Mouse (Mus musculus) cortical plate, adult 2 months (tissue): ENCODE measurements around the gene Zbtb49. TPM values are rescaled to one million over a fixed set of nuclear protein-coding genes. Genes with fewer than 3 reads are reported as not detected.
A peak's percentile ranks its signal among the peaks of the same experiment; 100 is the strongest.

Experiments
- H3K27ac ChIP-seq: fragments of 200-500 bp; 2 replicates; pipeline ENCODE4 v1.5.1; 2012; ENCODE audit warnings: low read length, control low read depth, inconsistent platforms; ENCODE audit not compliant: insufficient read depth
- H3K4me1 ChIP-seq: fragments of 200-500 bp; 2 replicates; pipeline ENCODE4 v1.6.1; 2011; ENCODE audit warnings: low read length; ENCODE audit not compliant: control insufficient read depth, insufficient read depth
- H3K4me3 ChIP-seq: fragments of 200-500 bp; 2 replicates; pipeline ENCODE4 v1.5.1; 2011; ENCODE audit warnings: mild to moderate bottlenecking, low read length, control low read depth; ENCODE audit not compliant: insufficient read depth
- CTCF ChIP-seq: fragments of 200-500 bp; IDR thresholded peaks from 2 replicates; pipeline ENCODE4 v1.5.1; 2011; ENCODE audit warnings: mild to moderate bottlenecking, control low read depth, low read length; ENCODE audit not compliant: insufficient read depth; ENCODE audit errors: extremely low read depth
- POLR2A ChIP-seq: fragments of 200-500 bp; IDR thresholded peaks from 2 replicates; pipeline ENCODE4 v1.6.1; 2011; ENCODE audit warnings: mild to moderate bottlenecking, low read length, control low read depth; ENCODE audit not compliant: insufficient read depth; ENCODE audit errors: extremely low read depth
- polyA plus RNA-seq: library from polyadenylated mRNA; depleted of rRNA; stranded (reverse); fragments of >200 nt; gene quantifications from 2 replicates; pipeline ENCODE4 v1.2.3, GENCODE M21; 2012

Gene Zbtb49
- polyA plus RNA-seq, 1 experiment: 20.6 TPM

DNA sequence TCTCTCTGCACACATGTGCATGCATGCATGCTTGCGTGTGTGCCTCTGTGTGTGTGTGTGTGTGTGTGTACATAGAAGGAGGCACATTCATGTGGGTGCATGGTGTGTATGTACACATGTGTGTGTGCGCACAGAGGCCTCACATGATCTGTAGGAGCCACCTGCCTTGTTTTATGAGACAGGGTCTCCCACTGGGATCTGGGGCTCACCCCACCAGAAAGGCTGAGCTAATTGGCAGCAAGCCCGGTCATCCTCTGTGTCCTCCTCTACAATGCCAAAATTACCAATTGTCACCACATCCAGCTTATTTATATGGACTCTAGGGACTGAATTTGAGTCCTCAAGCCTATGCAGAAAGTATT, 21.2 kb upstream of the Zbtb49 start:
- Histone ChIP-seq H3K4me1 (no peaks in the 10 kb centered on the region), H3K27ac (no peak overlapping the region), H3K4me3 (no peak overlapping the region)
- TF ChIP-seq POLR2A (no peak), CTCF (no peak)

DNA sequence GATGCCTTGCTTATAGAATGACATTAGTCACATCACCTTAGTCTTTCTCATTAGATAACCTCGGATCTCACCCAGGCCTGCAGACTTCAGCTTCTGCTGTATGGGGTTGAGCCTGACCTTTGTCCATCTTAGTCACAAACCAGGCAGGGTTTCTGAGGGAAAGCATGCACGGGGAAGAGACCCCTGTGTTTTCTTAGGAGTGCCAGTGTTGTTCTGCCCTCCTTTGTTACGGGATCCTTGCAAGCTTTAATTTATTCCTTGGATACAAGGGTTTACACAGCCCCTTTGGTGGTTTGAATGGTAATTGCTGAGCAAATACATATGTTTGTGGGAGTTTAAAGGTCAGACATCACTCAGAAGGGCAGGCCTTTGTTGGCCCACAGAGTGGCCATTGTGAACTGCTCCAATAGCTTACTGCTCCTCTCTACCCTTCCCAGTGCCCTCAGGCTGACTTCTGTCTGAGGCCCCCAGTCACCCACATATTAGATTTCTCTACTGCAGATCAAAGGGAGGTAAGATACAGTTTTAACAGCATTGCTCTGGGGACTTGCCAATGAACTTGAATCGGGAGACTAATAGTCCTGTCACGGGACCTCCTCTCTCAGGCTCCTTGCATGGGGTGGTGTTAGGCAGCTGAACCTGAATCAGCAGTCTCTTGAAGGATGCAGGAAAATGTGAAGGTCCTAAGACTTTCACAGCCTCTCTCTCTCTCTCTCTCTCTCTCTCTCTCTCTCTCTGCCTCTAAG, 20.6 kb upstream of the Zbtb49 start:
- H3K4me3 ChIP-seq: no peak overlapping the region
- no peaks in the 10 kb centered on the region for H3K4me1 ChIP-seq
- no peak overlapping the region for H3K27ac ChIP-seq
- no peak for TF ChIP-seq POLR2A
- no peak for TF ChIP-seq CTCF

DNA sequence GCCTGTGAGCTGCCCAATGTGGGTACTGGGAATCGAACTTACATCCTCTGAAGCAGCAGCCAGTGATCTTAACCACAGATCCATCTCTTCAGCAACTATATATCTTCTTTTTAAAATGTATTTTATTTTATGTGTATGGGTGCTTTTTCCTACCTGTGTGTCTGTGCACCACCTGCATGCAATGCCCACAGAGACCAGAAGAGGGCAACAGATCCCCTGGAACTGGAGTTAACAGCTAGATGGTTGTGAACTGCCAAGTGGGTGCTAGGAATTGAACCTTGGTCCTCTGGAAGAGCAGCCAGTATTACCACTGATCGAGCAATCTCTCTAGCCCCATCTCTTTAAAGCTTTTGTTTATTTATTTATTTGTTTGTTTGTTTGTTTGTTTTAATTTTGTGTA, 16.4 kb upstream of the Zbtb49 start:
- 0 out of 2 replicates have a peak, but pooled peaks have one; percentile 2 for TF ChIP-seq CTCF
- no peak for TF ChIP-seq POLR2A
- Histone ChIP-seq H3K27ac (no peak overlapping the region), H3K4me3 (no peak overlapping the region), H3K4me1 (no peaks in the 10 kb centered on the region)

DNA sequence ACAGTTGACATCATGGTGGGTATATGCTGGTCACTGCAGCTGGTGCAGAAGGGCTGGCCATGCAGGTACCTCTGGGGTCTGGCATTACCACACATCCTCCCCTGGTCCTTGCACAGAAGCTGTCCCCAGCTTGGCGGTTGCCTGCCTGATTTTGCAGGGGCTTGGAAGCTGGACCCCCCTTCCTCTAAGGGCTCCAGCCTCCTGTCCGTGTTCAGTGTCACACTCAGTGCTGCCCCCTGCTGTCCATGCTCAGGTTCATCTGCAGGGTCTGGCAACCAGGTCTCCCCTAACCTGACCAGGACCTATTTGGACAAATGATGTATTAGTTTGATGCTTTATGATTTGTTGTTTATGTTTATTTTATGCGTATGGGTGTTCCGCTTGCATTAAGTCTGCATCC, 15.2 kb upstream of the Zbtb49 start:
- H3K27ac ChIP-seq: no peak overlapping the region
- H3K4me1 ChIP-seq: no peaks in the 10 kb centered on the region
- H3K4me3 ChIP-seq: no peak overlapping the region
- peak; percentile 66 for TF ChIP-seq CTCF
- no peak for TF ChIP-seq POLR2A

DNA sequence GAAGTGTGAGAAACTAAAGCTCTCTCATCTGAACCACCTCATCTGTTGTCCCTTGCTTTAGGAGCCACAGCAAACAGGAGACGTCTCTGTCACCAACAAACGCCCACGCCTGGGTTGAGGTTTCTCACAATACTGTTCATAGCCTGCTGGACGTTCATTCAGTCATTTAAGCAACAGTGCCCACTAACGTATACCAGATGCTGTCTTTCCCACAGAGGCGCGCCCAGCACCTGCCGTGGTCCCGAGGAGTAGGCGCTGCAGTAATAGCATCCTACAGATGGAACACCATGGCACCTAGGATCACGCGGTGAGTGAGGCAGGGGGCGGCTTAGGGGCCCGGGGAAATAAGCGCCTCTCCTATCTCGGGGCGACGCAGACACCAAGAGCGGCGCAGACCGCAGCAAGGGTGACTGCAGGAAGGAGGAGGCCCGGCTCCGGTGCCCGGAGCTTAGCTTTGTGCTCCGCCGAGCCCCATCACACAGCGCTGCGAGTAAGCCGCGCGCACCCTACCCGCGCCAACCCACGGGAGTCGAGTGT, 418 bp downstream of the Zbtb49 start:
- H3K27ac ChIP-seq: peak overlapping the region; percentile 45; the same call in 1 of the 2 replicates
- peak; percentile 38; the same call in 1 of the 2 replicates for TF ChIP-seq POLR2A
- no peak for TF ChIP-seq CTCF
- H3K4me1 ChIP-seq: peaks cover 3% of the 10 kb centered on the region; the same call in 1 of the 2 replicates
- H3K4me3 ChIP-seq: peak overlapping the region; percentile 67

DNA sequence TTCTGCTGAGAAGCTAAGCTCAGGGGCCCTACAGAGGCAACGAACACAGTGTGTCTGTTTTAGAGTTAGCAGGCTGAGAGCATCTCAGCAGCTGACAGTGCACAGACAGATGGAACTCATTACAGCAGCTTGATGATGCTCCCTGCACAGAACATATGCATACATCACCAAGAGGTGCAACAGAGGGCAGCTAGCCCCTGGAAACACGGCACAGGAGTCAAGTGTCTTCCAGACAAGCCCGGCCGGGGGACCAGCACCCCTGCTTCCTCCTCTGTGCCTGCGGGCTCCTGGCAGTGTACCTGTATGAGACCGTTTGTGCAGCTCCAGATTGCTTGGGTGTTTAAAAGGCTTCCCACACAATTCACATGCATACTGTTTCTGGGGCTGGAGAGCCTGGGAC, 7.2 kb downstream of the Zbtb49 start:
- Histone ChIP-seq H3K4me3 (no peak overlapping the region), H3K4me1 (no peaks in the 10 kb centered on the region), H3K27ac (no peak overlapping the region)
- TF ChIP-seq POLR2A (no peak), CTCF (no peak)

DNA sequence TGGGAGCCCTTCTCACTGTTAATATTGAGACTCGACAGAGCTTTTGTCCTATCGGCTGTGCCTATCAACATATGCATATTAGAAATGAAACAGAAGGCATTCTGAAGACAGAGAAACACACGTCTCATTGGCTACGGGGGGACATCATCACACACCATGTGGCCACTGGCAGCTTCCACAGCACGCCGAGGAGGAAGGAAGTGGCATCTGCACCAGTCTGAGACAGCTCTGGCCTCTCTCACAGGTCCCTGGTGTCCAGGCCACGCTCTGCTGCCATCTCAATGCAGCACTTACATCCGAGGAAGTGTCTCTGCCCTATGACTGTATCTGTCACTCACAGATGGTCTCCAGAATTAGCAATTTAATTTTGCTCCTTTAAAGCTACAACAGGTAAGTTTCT, 8.6 kb downstream of the Zbtb49 start:
- H3K4me1 ChIP-seq: peaks cover 3% of the 10 kb centered on the region; the same call in 1 of the 2 replicates
- TF ChIP-seq CTCF: no peak
- H3K4me3 ChIP-seq: no peak overlapping the region
- no peak overlapping the region for H3K27ac ChIP-seq

DNA sequence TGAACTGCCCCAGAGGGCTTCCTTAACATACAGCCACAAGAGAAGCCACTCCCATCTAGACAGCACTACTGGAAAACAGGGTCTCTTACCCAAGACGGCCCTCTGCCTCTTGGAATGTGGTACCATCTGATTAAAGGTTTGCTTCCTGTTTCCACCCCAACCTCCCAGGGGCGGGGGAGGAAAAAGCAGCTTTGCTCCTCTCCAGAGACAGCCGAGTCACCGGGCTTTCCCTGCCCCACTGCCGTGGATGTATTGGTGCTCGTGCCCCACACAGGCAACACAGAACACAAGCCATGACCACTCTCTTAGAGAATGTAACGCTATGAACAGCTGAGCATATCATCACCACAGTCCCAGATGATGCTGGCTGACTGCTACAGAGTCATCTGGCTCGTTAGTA, 11.3 kb downstream of the Zbtb49 start:
- Histone ChIP-seq H3K27ac (no peak overlapping the region), H3K4me1 (peaks cover 7% of the 10 kb centered on the region), H3K4me3 (no peak overlapping the region)
- TF ChIP-seq CTCF (no peak), POLR2A (no peak)

DNA sequence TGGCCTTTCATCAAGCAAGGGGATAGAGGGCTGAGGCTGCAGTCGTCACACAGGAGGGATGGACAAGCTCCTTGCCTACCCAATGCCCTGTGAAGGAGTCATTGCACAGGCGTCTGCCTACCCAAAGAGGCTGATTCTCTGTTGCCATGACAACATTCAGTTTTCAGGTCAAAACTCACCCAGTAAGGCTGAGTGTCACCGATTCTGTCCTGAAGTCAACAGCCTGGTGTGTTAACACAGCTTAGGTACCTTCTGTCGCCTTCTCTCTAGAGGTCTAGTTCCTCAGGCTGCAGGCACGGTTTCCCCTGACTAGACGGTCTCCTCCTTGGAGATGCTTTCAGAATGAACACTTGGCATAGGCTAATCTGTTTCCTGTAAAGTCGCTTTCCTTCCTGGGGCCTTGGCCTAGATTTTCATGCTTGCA, 14.9 kb downstream of the Zbtb49 start:
- TF ChIP-seq POLR2A (no peak), CTCF (no peak)
- no peak overlapping the region for H3K4me3 ChIP-seq
- peaks cover 7% of the 10 kb centered on the region for H3K4me1 ChIP-seq
- no peak overlapping the region for H3K27ac ChIP-seq

DNA sequence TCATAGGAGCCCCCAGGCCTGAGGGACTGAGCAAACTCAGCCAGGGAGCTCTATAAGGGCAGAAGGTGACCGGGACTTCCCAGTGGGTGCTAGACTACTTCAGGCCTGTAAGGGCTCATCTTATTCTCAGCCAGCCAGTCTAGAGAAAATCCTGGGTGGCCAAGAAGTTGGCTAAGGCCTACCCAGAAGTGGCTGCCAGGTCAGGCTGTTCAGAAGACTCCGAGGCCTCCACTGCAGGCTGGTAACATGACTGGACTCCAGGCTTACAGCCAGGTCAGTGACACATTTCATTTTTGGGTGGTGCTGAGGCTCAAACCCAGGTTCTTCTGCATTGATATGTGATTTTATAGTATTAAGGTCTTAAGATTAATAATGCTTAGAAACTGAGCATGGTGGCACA, 20.6 kb downstream of the Zbtb49 start:
- Histone ChIP-seq H3K27ac (no peak overlapping the region), H3K4me3 (no peak overlapping the region), H3K4me1 (no peaks in the 10 kb centered on the region)
- TF ChIP-seq CTCF (no peak), POLR2A (no peak)

DNA sequence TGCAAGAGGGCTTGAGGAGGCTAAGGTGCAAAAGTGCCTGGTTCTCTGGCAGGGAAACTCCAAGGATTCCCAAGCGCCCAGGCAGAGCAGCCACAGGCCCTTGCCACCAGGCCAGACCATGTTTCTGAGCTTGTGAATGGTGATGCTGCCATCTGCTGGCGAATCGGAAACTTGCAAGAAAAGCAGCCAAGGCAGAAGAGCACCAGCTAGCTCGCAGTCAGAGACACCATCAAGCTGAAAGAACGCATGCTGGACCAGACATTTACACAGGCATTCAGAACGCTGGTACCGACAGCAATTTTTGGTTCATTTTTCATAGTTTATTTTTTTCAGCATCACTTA, 22.8 kb downstream of the Zbtb49 start:
- no peak for TF ChIP-seq POLR2A
- peak; percentile 97 for TF ChIP-seq CTCF
- no peak overlapping the region for H3K27ac ChIP-seq

More for the DNA sequence above, 22.8 kb downstream of the Zbtb49 start:
- no peaks in the 10 kb centered on the region for H3K4me1 ChIP-seq
- H3K4me3 ChIP-seq: no peak overlapping the region
